Mouse (Mus musculus) G1E (cell line): ENCODE data around the gene Zfp296.

Source experiments
- CTCF ChIP-seq: IDR thresholded peaks from 2 replicates; pipeline ENCODE4 v1.5.1; 2012; ENCODE audit warnings: low read depth, low read length, inconsistent platforms, mixed read lengths
- POLR2AphosphoS5 ChIP-seq: IDR thresholded peaks from 2 replicates; pipeline ENCODE4 v1.6.1; 2012; ENCODE audit warnings: low read depth, low read length, inconsistent platforms; ENCODE audit not compliant: insufficient replicate concordance

DNA sequence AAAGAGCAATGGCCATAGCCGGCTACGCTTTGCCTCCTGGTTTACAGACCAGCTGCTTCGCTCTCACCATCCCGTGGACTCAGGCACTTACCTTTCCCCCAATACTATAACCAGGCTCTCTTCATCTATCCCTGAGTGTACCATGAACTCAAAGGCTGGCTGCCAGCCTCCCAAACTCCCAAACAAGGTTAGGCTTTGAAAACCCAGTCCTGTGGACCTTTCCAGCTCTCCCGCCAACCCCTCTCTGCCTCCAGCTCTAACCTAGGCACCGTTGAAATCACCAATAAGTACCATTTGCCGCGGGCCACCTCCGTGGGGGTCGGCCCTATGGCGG, 15.7 kb upstream of the Zfp296 start:
- no peak for TF ChIP-seq CTCF
- TF ChIP-seq POLR2AphosphoS5 = no peak
